Mouse (Mus musculus) liver (tissue): ENCODE data around the gene Plppr3.
"Not testable (repeated sequence)": the region's sequence is repeated elsewhere in the genome, so short reads cannot be mapped to it uniquely, and the experiment has no call there.

Source experiments
- DNase-seq: peaks from one replicate; pipeline ENCODE4 v3.0.0-alpha.2; 2020; ENCODE audit warnings: mixed read lengths

Plppr3 gene

GRCm38 (mm10) chr10:79900951-79901410 is 26.5 kb upstream of the Plppr3 start:
- no peak for DNase-seq

GRCm38 (mm10) chr10:79897316-79898245 is 23.1 kb upstream of the Plppr3 start:
- peak; percentile 76 for DNase-seq

GRCm38 (mm10) chr10:79896814-79897213 is 22.4 kb upstream of the Plppr3 start:
- DNase-seq = no peak

- DNase-seq = no peak
Observed at GRCm38 (mm10) chr10:79896306-79896705, 21.9 kb upstream of the Plppr3 start.

GRCm38 (mm10) chr10:79892451-79893118 is 18.2 kb upstream of the Plppr3 start:
- peak; percentile 85 for DNase-seq

GRCm38 (mm10) chr10:79890670-79891069 is 16.2 kb upstream of the Plppr3 start, which contains the start of gene Cfd:
Gene Cfd (plus strand): TSS chr10:79890853.
- no peak for DNase-seq

- no peak for DNase-seq
Observed at GRCm38 (mm10) chr10:79889386-79889785, 15.0 kb upstream of the Plppr3 start.

- no peak for DNase-seq
Observed at GRCm38 (mm10) chr10:79886611-79887010, 12.2 kb upstream of the Plppr3 start.

- no peak for DNase-seq
Observed at GRCm38 (mm10) chr10:79886054-79886453, 11.6 kb upstream of the Plppr3 start, which contains the start of gene Elane. Gene Elane (plus strand): TSS chr10:79886247.

GRCm38 (mm10) chr10:79884938-79885337 is 10.5 kb upstream of the Plppr3 start:
- not testable (repeated sequence) for DNase-seq

- no peak for DNase-seq
Observed at GRCm38 (mm10) chr10:79884446-79884845, 10.0 kb upstream of the Plppr3 start.

- DNase-seq = peak; percentile 81
Observed at GRCm38 (mm10) chr10:79883297-79884084, 9.1 kb upstream of the Plppr3 start.

GRCm38 (mm10) chr10:79881981-79882380 is 7.5 kb upstream of the Plppr3 start:
- peak; percentile 68 for DNase-seq

GRCm38 (mm10) chr10:79880721-79881120 is 6.3 kb upstream of the Plppr3 start:
- DNase-seq = peak; percentile 79

GRCm38 (mm10) chr10:79879527-79879926 is 5.1 kb upstream of the Plppr3 start:
- no peak for DNase-seq

- DNase-seq = peak; percentile 42
Observed at GRCm38 (mm10) chr10:79877757-79878156, 3.3 kb upstream of the Plppr3 start.

- peak; percentile 59 for DNase-seq
Observed at GRCm38 (mm10) chr10:79877174-79877573, 2.7 kb upstream of the Plppr3 start.

- no peak for DNase-seq
Observed at GRCm38 (mm10) chr10:79873715-79874289, 632 bp downstream of the Plppr3 start.

GRCm38 (mm10) chr10:79873313-79873712 is 1.1 kb downstream of the Plppr3 start:
- no peak for DNase-seq

GRCm38 (mm10) chr10:79872862-79873261 is 1.6 kb downstream of the Plppr3 start:
- no peak for DNase-seq

- no peak for DNase-seq
Observed at GRCm38 (mm10) chr10:79871845-79872244, 2.6 kb downstream of the Plppr3 start.

- DNase-seq = no peak
Observed at GRCm38 (mm10) chr10:79866601-79867000, 7.8 kb downstream of the Plppr3 start.
